Mouse (Mus musculus): ENCODE results near the gene Esp24.
"Not testable (repeated sequence)": the region's sequence is repeated elsewhere in the genome, so short reads cannot be mapped to it uniquely, and the experiment has no call there.

Gene Esp24

GRCm38 (mm10) chr17:39036395-39036794 lies at the start of gene Esp24:
Gene Esp24, plus strand, starts transcription at chr17:39036695.
- DNase-seq, result not testable (repeated sequence)

- DNase-seq, result no peak
Measured at GRCm38 (mm10) chr17:39009846-39010245, 26.6 kb upstream of the Esp24 start.

GRCm38 (mm10) chr17:39010675-39011638 lies 25.5 kb upstream of the Esp24 start:
- no peak for DNase-seq

- DNase-seq, result no peak
Measured at GRCm38 (mm10) chr17:39017184-39017583, 19.3 kb upstream of the Esp24 start.

GRCm38 (mm10) chr17:39043241-39043640 lies 6.7 kb downstream of the Esp24 start, which contains the start of gene Gm21903:
Gene Gm21903, minus strand, starts transcription at chr17:39043341.
- no peak for DNase-seq

GRCm38 (mm10) chr17:39063641-39064040 lies 27.1 kb downstream of the Esp24 start:
- DNase-seq, result no peak

GRCm38 (mm10) chr17:39076937-39077336 lies 40.4 kb downstream of the Esp24 start, which contains the start of gene Esp23:
Gene Esp23, minus strand, starts transcription at chr17:39077037.
- DNase-seq, result no peak

Data from kidney, postnatal 25 days (tissue).